Mouse (Mus musculus): Measurements from ENCODE around the gene Vezf1. TPM values are rescaled to one million over a fixed set of nuclear protein-coding genes. Genes with fewer than 3 reads are reported as not detected.

The Vezf1 gene
- total and polyA plus RNA-seq, 3 experiments = 8.0 to 20.8 TPM; not detected in 1

- peak in 1 of 2 experiments; percentile 9; a peak in 1 of 4 replicates for TF ChIP-seq POLR2A (IDR thresholded peaks at IDR 0.05; ENCODE audit: control insufficient read depth in 1 of 2, insufficient read depth in 1 of 2, low read depth in 1 of 2, low read length in 2 of 2, poor library complexity in 1 of 2)
- peak; percentile 19 for TF ChIP-seq RAD21 (IDR thresholded peaks at IDR 0.05; ENCODE audit: low read depth, low read length)
- no peak for TF ChIP-seq UBTF (IDR thresholded peaks at IDR 0.05; ENCODE audit: borderline replicate concordance, insufficient read depth, low read depth, low read length)
- TF ChIP-seq SIN3A (IDR thresholded peaks at IDR 0.05; ENCODE audit: low read length) = no peak
- TF ChIP-seq POLR2AphosphoS2 (IDR thresholded peaks at IDR 0.05; ENCODE audit: low read length) = peak; percentile 53; the same call in 1 of the 2 replicates
Observed at GRCm38 (mm10) chr11:88061892-88062625, 6.0 kb upstream of the Vezf1 start (continued).

DNA sequence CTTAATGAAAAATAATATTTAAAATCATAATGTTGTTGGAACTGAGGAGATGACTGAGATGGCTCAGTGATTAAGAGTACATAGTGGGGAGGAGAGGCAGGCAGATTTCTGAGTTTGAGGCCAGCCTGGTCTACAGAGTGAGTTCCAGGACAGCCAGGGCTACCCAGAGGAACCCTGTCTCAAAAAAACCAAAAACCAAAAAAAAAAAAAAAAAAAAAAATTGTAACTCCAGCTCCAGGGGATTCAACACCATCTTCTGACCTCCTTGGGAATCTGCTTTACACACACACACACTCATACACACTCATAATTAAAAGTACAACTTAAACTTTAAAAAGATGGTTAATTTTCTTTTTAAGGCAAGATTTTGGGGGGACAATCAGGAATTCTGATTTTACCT is 2.3 kb upstream of the Vezf1 start:
- no peak overlapping the region for H3K9ac ChIP-seq (ENCODE audit: control insufficient read depth, low read depth, low read length, poor library complexity, severe bottlenecking)
- no peak overlapping the region for H3K4me3 ChIP-seq (ENCODE audit: control insufficient read depth in 1 of 2, insufficient read depth in 1 of 2, low read depth in 2 of 2, low read length in 2 of 2)
- H3K27me3 ChIP-seq (ENCODE audit: control insufficient read depth in 1 of 2, insufficient read depth in 2 of 2, low read length in 2 of 2) = no peaks in the 10 kb centered on the region
- no peak for DNase-seq (ENCODE audit: low read depth, low spot score)
- no peak for TF ChIP-seq USF1 (IDR thresholded peaks at IDR 0.05; ENCODE audit: low read depth, low read length)
- TF ChIP-seq ZNF384 (IDR thresholded peaks at IDR 0.05; ENCODE audit: low read depth, low read length) = peak; percentile 60
- H3K79me2 ChIP-seq (ENCODE audit: control insufficient read depth, insufficient read depth, low read length, poor library complexity) = peaks cover 23% of the 10 kb centered on the region
- H3K36me3 ChIP-seq (ENCODE audit: control insufficient read depth in 1 of 2, insufficient read depth in 2 of 2, low read length in 2 of 2) = peaks cover 0 to 20% of the 10 kb centered on the region in 2 experiments; a peak in 2 of 4 replicates
- H3K27ac ChIP-seq (ENCODE audit: control insufficient read depth, low read depth, low read length) = no peak overlapping the region
- H3K4me1 ChIP-seq (ENCODE audit: control insufficient read depth in 1 of 2, insufficient read depth in 2 of 2, low read length in 2 of 2) = peaks cover 14 to 16% of the 10 kb centered on the region in 2 experiments
- no peaks in the 10 kb centered on the region for H3K9me3 ChIP-seq (replicated peaks; ENCODE audit: insufficient read depth, low read length)

GRCm38 (mm10) chr11:88067191-88067585 is 891 bp upstream of the Vezf1 start:
- H3K9ac ChIP-seq (ENCODE audit: control insufficient read depth, low read depth, low read length, poor library complexity, severe bottlenecking) = peak overlapping the region; percentile 93
- H3K4me3 ChIP-seq (ENCODE audit: control insufficient read depth in 1 of 2, insufficient read depth in 1 of 2, low read depth in 2 of 2, low read length in 2 of 2) = peak overlapping the region; percentile 71 to 89
- peaks cover 34% of the 10 kb centered on the region for H3K79me2 ChIP-seq (ENCODE audit: control insufficient read depth, insufficient read depth, low read length, poor library complexity)
- TF ChIP-seq SIN3A (IDR thresholded peaks at IDR 0.05; ENCODE audit: low read length) (no peak), ZC3H11A (IDR thresholded peaks at IDR 0.05; ENCODE audit: low read depth, low read length) (no peak), SMC3 (IDR thresholded peaks at IDR 0.05; ENCODE audit: low read depth, low read length) (no peak), JUND (IDR thresholded peaks at IDR 0.05; ENCODE audit: low read depth, low read length) (no peak), ZKSCAN1 (IDR thresholded peaks at IDR 0.05; ENCODE audit: low read depth, low read length) (no peak), RAD21 (IDR thresholded peaks at IDR 0.05; ENCODE audit: low read depth, low read length) (no peak), POLR2AphosphoS5 (IDR thresholded peaks at IDR 0.05; ENCODE audit: borderline replicate concordance, low read depth, low read length) (no peak), TBP (IDR thresholded peaks at IDR 0.05; ENCODE audit: low read depth, low read length) (no peak), GATA1 (IDR thresholded peaks at IDR 0.05; ENCODE audit: low read depth, low read length) (no peak), NELFE (IDR thresholded peaks at IDR 0.05; ENCODE audit: low read depth, low read length) (no peak), USF1 (IDR thresholded peaks at IDR 0.05; ENCODE audit: low read depth, low read length) (no peak), KAT2A (conservative IDR thresholded peaks at IDR 0.05; ENCODE audit: low read depth, low read length) (no peak), GABPA (IDR thresholded peaks at IDR 0.05; ENCODE audit: low read depth, low read length) (no peak), NRF1 (IDR thresholded peaks at IDR 0.05; ENCODE audit: insufficient read depth, low read depth, low read length, poor library complexity, severe bottlenecking) (no peak), E2F4 (IDR thresholded peaks at IDR 0.05; ENCODE audit: borderline replicate concordance, low read depth, low read length) (no peak), USF2 (IDR thresholded peaks at IDR 0.05; ENCODE audit: borderline replicate concordance in 1 of 2, insufficient read depth in 1 of 2, low read depth in 1 of 2, low read length in 2 of 2) (no peak), MXI1 (IDR thresholded peaks at IDR 0.05; ENCODE audit: low read depth, low read length) (no peak)
- no peak overlapping the region; the same call in 1 of the 2 replicates for H3K27ac ChIP-seq (ENCODE audit: control insufficient read depth, low read depth, low read length)
- DNase-seq (ENCODE audit: low read depth, low spot score) = peak; percentile 63
- H3K4me1 ChIP-seq (ENCODE audit: control insufficient read depth in 1 of 2, insufficient read depth in 2 of 2, low read length in 2 of 2) = peaks cover 14 to 18% of the 10 kb centered on the region in 2 experiments
- H3K36me3 ChIP-seq (ENCODE audit: control insufficient read depth in 1 of 2, insufficient read depth in 2 of 2, low read length in 2 of 2) = peaks cover 0 to 21% of the 10 kb centered on the region in 2 experiments; a peak in 2 of 4 replicates
- no peaks in the 10 kb centered on the region for H3K9me3 ChIP-seq (replicated peaks; ENCODE audit: insufficient read depth, low read length)
- H3K27me3 ChIP-seq (ENCODE audit: control insufficient read depth in 1 of 2, insufficient read depth in 2 of 2, low read length in 2 of 2) = no peaks in the 10 kb centered on the region
